Mouse (Mus musculus) cerebellum, adult 2 months (tissue): Measurements from ENCODE around the gene Gm5134. TPM values are rescaled to one million over a fixed set of nuclear protein-coding genes. Genes with fewer than 3 reads are reported as not detected.

Experiments used
- DNase-seq, 2 experiments: peaks; one replicate each; pipeline ENCODE4 v3.0.0; 2021
- H3K27ac ChIP-seq: fragments of 200-500 bp; 2 replicates; pipeline ENCODE4 v1.5.1; 2012; ENCODE audit warnings: low read length, control low read depth, inconsistent platforms; ENCODE audit not compliant: insufficient read depth
- H3K27me3 ChIP-seq: fragments of 200-500 bp; 2 replicates; pipeline ENCODE4 v1.6.1; 2012; ENCODE audit warnings: inconsistent platforms, mild to moderate bottlenecking, low read length, moderate library complexity; ENCODE audit not compliant: control insufficient read depth, insufficient read depth
- H3K4me1 ChIP-seq: fragments of 200-500 bp; 2 replicates; pipeline ENCODE4 v1.6.1; 2011; ENCODE audit warnings: low read length; ENCODE audit not compliant: control insufficient read depth, insufficient read depth
- H3K4me3 ChIP-seq: fragments of 200-500 bp; replicated peaks from 2 replicates; pipeline ENCODE3; 2011; ENCODE audit warnings: mild to moderate bottlenecking, low read depth, low read length, control low read depth; ENCODE audit not compliant: insufficient read depth
- CTCF ChIP-seq: fragments of 200-500 bp; IDR thresholded peaks from 2 replicates; pipeline ENCODE4 v1.5.1; 2011; ENCODE audit warnings: low read depth, mild to moderate bottlenecking, control low read depth, low read length, moderate library complexity, borderline replicate concordance; ENCODE audit not compliant: insufficient read depth
- POLR2A ChIP-seq: fragments of 200-500 bp; IDR thresholded peaks from 2 replicates; pipeline ENCODE4 v1.6.1; 2011; ENCODE audit warnings: low read length, control low read depth, borderline replicate concordance; ENCODE audit not compliant: insufficient read depth
- WGBS: fragments of 180-500 bp; shearing (Covaris S2); methylation state at CpG from one replicate; pipeline ENCODE4 v1.1.7; 2018; 5-methylcytosine and 5-hydroxymethylcytosine counted together
- polyA plus RNA-seq: library from polyadenylated mRNA; depleted of rRNA; stranded (reverse); fragments of >200 nt; gene quantifications from 2 replicates; pipeline ENCODE4 v1.2.3, GENCODE M21; 2012

The Gm5134 gene
- polyA plus RNA-seq, 1 experiment: 0.08 TPM

- peak; percentile 95 to 96 for DNase-seq
- peak within 1 kb of the TSS; percentile 80 for H3K27ac ChIP-seq
- no peaks in the 10 kb centered on the region for H3K27me3 ChIP-seq
- H3K4me1 ChIP-seq: no peaks in the 10 kb centered on the region
- peak; percentile 62 for TF ChIP-seq CTCF
- TF ChIP-seq POLR2A: peak; percentile 44; the same call in 1 of the 2 replicates
- H3K4me3 ChIP-seq: peak within 1 kb of the TSS; percentile 63
- under 1% methylated on average over 58 of the region's 58 CpGs for WGBS
Observed at GRCm38 (mm10) chr10:76032402-76033118, 78.2 kb downstream of the Gm5134 start, which contains the start of gene Zfp280b. Gene Zfp280b, plus strand, starts transcription at chr10:76032650.

- peak overlapping the region; percentile 63 for H3K4me3 ChIP-seq
- no peak for DNase-seq
- peak overlapping the region; percentile 80; the same call in 1 of the 2 replicates for H3K27ac ChIP-seq
- H3K27me3 ChIP-seq: no peaks in the 10 kb centered on the region
- no peaks in the 10 kb centered on the region for H3K4me1 ChIP-seq
- 16% methylated on average over 7 of the region's 7 CpGs for WGBS
- no peak for TF ChIP-seq POLR2A
- TF ChIP-seq CTCF: no peak
Observed at GRCm38 (mm10) chr10:76033119-76033455, 78.8 kb downstream of the Gm5134 start.

GRCm38 (mm10) chr10:76034001-76034600 is 79.8 kb downstream of the Gm5134 start:
- WGBS: 94% methylated on average over 8 of the region's 8 CpGs
- no peak for TF ChIP-seq CTCF
- TF ChIP-seq POLR2A: no peak

GRCm38 (mm10) chr10:76035277-76035676 is 81.0 kb downstream of the Gm5134 start:
- Histone ChIP-seq H3K27ac (no peak overlapping the region), H3K4me1 (no peaks in the 10 kb centered on the region), H3K4me3 (no peak overlapping the region), H3K27me3 (no peaks in the 10 kb centered on the region)
- TF ChIP-seq POLR2A (no peak), CTCF (no peak)
- no peak for DNase-seq

More at GRCm38 (mm10) chr10:76034001-76034600, 79.8 kb downstream of the Gm5134 start:
- Histone ChIP-seq H3K27me3 (no peaks in the 10 kb centered on the region), H3K4me1 (no peaks in the 10 kb centered on the region), H3K27ac (no peak overlapping the region), H3K4me3 (no peak overlapping the region)
- DNase-seq: no peak

GRCm38 (mm10) chr10:76036962-76037361 is 82.6 kb downstream of the Gm5134 start:
- Histone ChIP-seq H3K27me3 (no peaks in the 10 kb centered on the region), H3K27ac (no peak overlapping the region), H3K4me3 (no peak overlapping the region), H3K4me1 (no peaks in the 10 kb centered on the region)
- no peak for DNase-seq
- 97% methylated on average over 5 of the region's 5 CpGs for WGBS
- TF ChIP-seq CTCF (no peak), POLR2A (no peak)

DNA sequence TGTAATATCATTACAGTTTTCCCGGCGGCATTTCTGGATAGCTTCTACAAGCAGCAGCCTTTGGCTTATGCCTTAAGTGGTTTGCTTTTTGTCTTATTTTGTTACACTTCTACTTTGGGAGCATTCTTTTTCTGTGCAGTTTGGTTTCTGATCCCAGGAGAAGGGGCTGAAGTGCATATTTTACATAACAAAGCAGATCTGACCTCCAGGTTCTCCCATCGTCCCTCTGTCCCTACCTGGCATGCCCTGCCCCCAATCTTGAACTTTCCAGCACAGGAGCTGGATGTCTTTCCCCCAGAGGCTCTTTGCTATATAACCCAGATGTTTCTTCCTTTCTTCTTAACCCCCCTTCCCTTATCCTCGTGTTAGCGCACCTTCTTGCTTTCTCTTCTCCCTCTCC is 91.0 kb downstream of the Gm5134 start:
- no peak for DNase-seq
- Histone ChIP-seq H3K4me1 (no peaks in the 10 kb centered on the region), H3K4me3 (no peak overlapping the region), H3K27me3 (no peaks in the 10 kb centered on the region), H3K27ac (no peak overlapping the region)
- WGBS: 62% methylated on average over 5 of the region's 5 CpGs
- TF ChIP-seq POLR2A (no peak), CTCF (no peak)

DNA sequence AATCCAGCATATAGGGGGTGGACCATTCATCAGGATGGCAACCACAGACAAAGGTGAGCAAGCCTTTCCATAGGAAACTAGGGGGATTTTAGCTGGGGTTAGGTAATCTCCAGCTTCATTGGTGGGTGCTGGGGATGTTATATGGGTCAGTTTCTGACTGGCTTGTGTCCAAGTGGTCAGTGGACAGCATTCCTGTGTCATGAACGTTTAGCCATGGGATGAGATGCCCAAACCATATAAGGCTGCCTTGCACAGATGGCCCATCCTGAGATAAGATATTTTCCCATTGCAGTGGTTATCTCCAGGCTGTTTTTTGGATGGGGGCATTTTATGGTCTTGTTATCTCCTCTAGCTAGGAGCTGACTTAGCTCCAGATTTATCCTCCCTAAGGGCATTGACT is 92.4 kb downstream of the Gm5134 start:
- TF ChIP-seq CTCF (no peak), POLR2A (no peak)
- 14% methylated on average over 1 of the region's 1 CpGs for WGBS
- H3K27me3 ChIP-seq: no peaks in the 10 kb centered on the region
- H3K4me3 ChIP-seq: no peak overlapping the region
- H3K27ac ChIP-seq: no peak overlapping the region
- H3K4me1 ChIP-seq: no peaks in the 10 kb centered on the region
- no peak for DNase-seq

- TF ChIP-seq CTCF (no peak), POLR2A (no peak)
- H3K4me1 ChIP-seq: no peaks in the 10 kb centered on the region
- H3K27ac ChIP-seq: no peak overlapping the region
- H3K27me3 ChIP-seq: no peaks in the 10 kb centered on the region
- DNase-seq: no peak
- 66% methylated on average over 5 of the region's 5 CpGs for WGBS
- H3K4me3 ChIP-seq: no peak overlapping the region
Observed at GRCm38 (mm10) chr10:76047182-76047869, 93.0 kb downstream of the Gm5134 start.
